9 mouse cellular contexts compared by ENCODE assay signal in genomic region chr19:21780663-21781062, GRCm38 (mm10). TPM values are rescaled to one million over a fixed set of nuclear protein-coding genes. Genes with fewer than 3 reads are reported as not detected.
DNase-seq lines count a peak whose midpoint lies in the region; ATAC-seq and TF ChIP-seq lines count a peak whose summit lies in the region.
"Had no signal": no experiment of that assay in that cellular context is flagged by ENCODE, and none has a peak within 500 bp of the region (broad histone marks: within the 10 kb centered on the region; RNA-seq: fewer than 3 reads in every experiment).

No protein-coding gene starts in this region.

- no peak for TF ChIP-seq CTCF in thymus, adult 2 months (IDR thresholded peaks at IDR 0.05; ENCODE audit: borderline replicate concordance, control insufficient read depth, extremely low read depth, insufficient read depth, low read length, poor library complexity)

- H3K4me3 ChIP-seq in embryonic facial prominence, embryonic 12.5 days = peak overlapping the region; percentile 71
- peak overlapping the region; percentile 83 for H3K4me3 ChIP-seq in hindbrain, embryonic 16.5 days (ENCODE audit: low read length)
- no peak overlapping the region for H3K4me3 ChIP-seq in thymus, adult 2 months (ENCODE audit: control insufficient read depth, insufficient read depth, low read length)

- WGBS in embryonic facial prominence, embryonic 12.5 days = 47% methylated on average over 8 of the region's 8 CpGs
- 9% methylated on average over 8 of the region's 8 CpGs for WGBS in hindbrain, embryonic 16.5 days
- 90% methylated on average over 8 of the region's 8 CpGs for WGBS in thymus, adult 2 months

- H3K4me2 ChIP-seq in embryonic facial prominence, embryonic 12.5 days (replicated peaks) = peak overlapping the region; percentile 79
- peak overlapping the region; percentile 89 for H3K4me2 ChIP-seq in hindbrain, embryonic 16.5 days (ENCODE audit: low read length)

- H3K9me3 ChIP-seq in embryonic facial prominence, embryonic 12.5 days = no peaks in the 10 kb centered on the region
- H3K9me3 ChIP-seq in hindbrain, embryonic 16.5 days (ENCODE audit: control insufficient read depth, low read length) = no peaks in the 10 kb centered on the region

- H3K27ac ChIP-seq in embryonic facial prominence, embryonic 12.5 days = no peak overlapping the region
- H3K27ac ChIP-seq in hindbrain, embryonic 16.5 days (ENCODE audit: low read depth, low read length) = no peak overlapping the region; the same call in 1 of the 2 replicates
- no peak overlapping the region for H3K27ac ChIP-seq in thymus, adult 2 months (ENCODE audit: control insufficient read depth, insufficient read depth, low read length)
- H3K27ac ChIP-seq: left cerebral cortex, adult 2 months had no signal

- ATAC-seq in embryonic facial prominence, embryonic 12.5 days (ENCODE audit: insufficient number of reproducible peaks, insufficient read depth, low FRiP score, low TSS enrichment) = no peak
- no peak for ATAC-seq in hindbrain, embryonic 16.5 days

- peaks cover 6% of the 10 kb centered on the region; the same call in 1 of the 2 replicates for H3K27me3 ChIP-seq in embryonic facial prominence, embryonic 12.5 days
- H3K27me3 ChIP-seq in hindbrain, embryonic 16.5 days (replicated peaks; ENCODE audit: control insufficient read depth, insufficient read depth, low read length) = no peaks in the 10 kb centered on the region
- H3K27me3 ChIP-seq in thymus, adult 2 months (ENCODE audit: control insufficient read depth, insufficient read depth, low read length) = no peaks in the 10 kb centered on the region; the same call in 1 of the 2 replicates

- peak; percentile 41 for DNase-seq in adrenal gland, adult 2 months
- no peak for DNase-seq in adrenal gland, postnatal 10 days
- peak; percentile 56 to 62 for DNase-seq in lung, postnatal 4 days
- no peak for DNase-seq in ovary, postnatal 14 days (ENCODE audit: low spot score)
- DNase-seq in thymus, adult 2 months = no peak
- DNase-seq in layer of hippocampus, adult 8-10 months (ENCODE audit: low spot score in 2 of 2) = no peak

- no peak for TF ChIP-seq POLR2A in thymus, adult 2 months (IDR thresholded peaks at IDR 0.05; ENCODE audit: control insufficient read depth, extremely low read depth, insufficient read depth, low read length, poor library complexity)

- H3K4me1 ChIP-seq in embryonic facial prominence, embryonic 12.5 days = peaks cover 47% of the 10 kb centered on the region
- H3K4me1 ChIP-seq in hindbrain, embryonic 16.5 days (ENCODE audit: control insufficient read depth, insufficient read depth, low read depth, low read length) = peaks cover 52% of the 10 kb centered on the region
- H3K4me1 ChIP-seq in thymus, adult 2 months (replicated peaks; ENCODE audit: control insufficient read depth, insufficient read depth, low read length) = peaks cover 18% of the 10 kb centered on the region

- H3K9ac ChIP-seq in embryonic facial prominence, embryonic 12.5 days = no peak overlapping the region
- H3K9ac ChIP-seq in hindbrain, embryonic 16.5 days (ENCODE audit: low read depth, low read length) = peak overlapping the region; percentile 29

- no peaks in the 10 kb centered on the region for H3K36me3 ChIP-seq in embryonic facial prominence, embryonic 12.5 days
- no peaks in the 10 kb centered on the region for H3K36me3 ChIP-seq in hindbrain, embryonic 16.5 days (ENCODE audit: control insufficient read depth, insufficient read depth, low read length)
- no peaks in the 10 kb centered on the region for H3K36me3 ChIP-seq in thymus, adult 2 months (ENCODE audit: control insufficient read depth, insufficient read depth, low read length)

RNA-seq across cellular contexts. Expression of gene Cemip2, which starts 2.5 kb away (rescaled TPM):
- total RNA-seq in adrenal gland, adult 2 months (2021) = 10 to 100 TPM; 16.4 to 21.6 TPM
- polyA plus RNA-seq in adrenal gland, adult 2 months (2012; rRNA removed) = 3.3 and 3.7 TPM in 2 replicates
- 10 to 100 TPM; 23.4 to 25.9 TPM for total RNA-seq in adrenal gland, postnatal 10 days (2021)
- polyA plus RNA-seq in embryonic facial prominence, embryonic 12.5 days (2016; fragmentation: Nextera tagmentation; extraction: Ambion mirVana) = 51.7 and 55.0 TPM in 2 replicates
- 15.4 and 22.2 TPM in 2 replicates for polyA plus RNA-seq in hindbrain, embryonic 16.5 days (2015; fragmentation: Nextera tagmentation; extraction: Ambion mirVana)
- 3.1 TPM in 2 replicates for polyA plus RNA-seq in thymus, adult 2 months (2012; rRNA removed)
- total RNA-seq in layer of hippocampus, adult 8-10 months (2022) = 10 to 100 TPM; 11.7 to 12.3 (median 12.0) TPM

Comparison
In these comparisons a context has a peak if more than half of its experiments do, and no peak if none do; other contexts are left out.
1. DNase-seq: peak in adrenal gland, adult 2 months (single experiment) and lung, postnatal 4 days (2 of 2); none in adrenal gland, postnatal 10 days (single experiment), ovary, postnatal 14 days (single experiment), thymus, adult 2 months (single experiment) and layer of hippocampus, adult 8-10 months (0 of 2).